20 mouse cellular contexts compared by ENCODE assay signal in genomic region chr4:9737691-9738090, GRCm38 (mm10).
A peak's percentile ranks its signal among the peaks of the same experiment; 100 is the strongest.
DNase-seq lines count a peak whose midpoint lies in the region; ATAC-seq and TF ChIP-seq lines count a peak whose summit lies in the region.
"Had no signal": no experiment of that assay in that cellular context is flagged by ENCODE, and none has a peak within 500 bp of the region (broad histone marks: within the 10 kb centered on the region; RNA-seq: fewer than 3 reads in every experiment).

No protein-coding gene starts in this region.

- H3K27me3 ChIP-seq in liver, adult 2 months (ENCODE audit: control insufficient read depth, insufficient read depth, low read length) = no peaks in the 10 kb centered on the region
- no peaks in the 10 kb centered on the region for H3K27me3 ChIP-seq in liver, embryonic 12.5 days (replicated peaks)
- H3K27me3 ChIP-seq in MEL (ENCODE audit: control insufficient read depth in 1 of 2, insufficient read depth in 2 of 2, low read length in 2 of 2) = no peaks in the 10 kb centered on the region
- H3K27me3 ChIP-seq: CH12.LX; embryonic facial prominence, embryonic 12.5 days; forebrain, embryonic 15.5 days; heart, embryonic 12.5 days had no signal

- no peak overlapping the region for H3K4me3 ChIP-seq in liver, adult 2 months (ENCODE audit: insufficient read depth, low read depth, low read length)
- H3K4me3 ChIP-seq in liver, embryonic 12.5 days = no peak overlapping the region
- H3K4me3 ChIP-seq in MEL (ENCODE audit: control insufficient read depth in 1 of 2, insufficient read depth in 1 of 2, low read depth in 2 of 2, low read length in 2 of 2) = no peak overlapping the region
- H3K4me3 ChIP-seq in layer of hippocampus, adult 2 months = no peak overlapping the region
- H3K4me3 ChIP-seq: embryonic facial prominence, embryonic 12.5 days; forebrain, embryonic 15.5 days; heart, adult 2 months; heart, embryonic 12.5 days; hindbrain, embryonic 10.5 days had no signal

- 81% methylated on average over 4 of the region's 4 CpGs for whole genome bisulfite sequencing in liver, adult 2 months
- 40% methylated on average over 4 of the region's 4 CpGs for WGBS in liver, embryonic 12.5 days (ENCODE audit: insufficient replicate concordance)

- no peaks in the 10 kb centered on the region for H3K79me2 ChIP-seq in liver, adult 2 months (ENCODE audit: control insufficient read depth, insufficient read depth, low read length)
- H3K79me2 ChIP-seq in MEL (ENCODE audit: control insufficient read depth, insufficient read depth, low read length, poor library complexity) = no peaks in the 10 kb centered on the region

- TF ChIP-seq CTCF in liver, adult 2 months (IDR thresholded peaks at IDR 0.05; ENCODE audit: low read depth, low read length) = no peak
- no peak for TF ChIP-seq CTCF in MEL (IDR thresholded peaks at IDR 0.05 in 2 of 3, conservative IDR thresholded peaks at IDR 0.05 in 1 of 3; ENCODE audit: control insufficient read depth in 1 of 3, insufficient read depth in 1 of 3, low read depth in 2 of 3, low read length in 3 of 3, poor library complexity in 1 of 3, severe bottlenecking in 1 of 3)
- TF ChIP-seq CTCF in layer of hippocampus, adult 2 months (conservative IDR thresholded peaks at IDR 0.05) = no peak

- peak; percentile 23 for DNase-seq in liver, adult 2 months (ENCODE audit: extremely low read depth, low read depth, low spot score)
- peak; percentile 61 for DNase-seq in MEL (ENCODE audit: low read depth, low spot score)
- no peak for DNase-seq in layer of hippocampus, adult 2 months (ENCODE audit: low spot score in 2 of 2)
- DNase-seq in thymus, postnatal 10 days (ENCODE audit: low spot score in 2 of 2) = no peak
- DNase-seq in retina, postnatal 1 day = no peak
- DNase-seq: adrenal gland, adult 2 months; adrenal gland, postnatal 25 days; cerebellum, adult 18-20 months; cerebellum, adult 9-11 months; embryo, embryonic 11 days; gastrocnemius, postnatal 10 days; heart, adult 2 months had no signal

- no peak for ATAC-seq in liver, embryonic 12.5 days
- ATAC-seq in megakaryocyte, adult 5-6 weeks (ENCODE audit: poor library complexity, severe bottlenecking) = peak; percentile 99
- ATAC-seq: forebrain, embryonic 15.5 days had no signal

- H3K4me2 ChIP-seq in liver, embryonic 12.5 days = no peak overlapping the region
- H3K4me2 ChIP-seq: embryonic facial prominence, embryonic 12.5 days; forebrain, embryonic 15.5 days; heart, embryonic 12.5 days; hindbrain, embryonic 14.5 days had no signal

- TF ChIP-seq RAD21 in MEL (IDR thresholded peaks at IDR 0.05; ENCODE audit: low read depth, low read length) = no peak

- no peak for TF ChIP-seq EP300 in MEL (IDR thresholded peaks at IDR 0.05; ENCODE audit: low read depth in 1 of 2, low read length in 2 of 2)

- no peak overlapping the region for H3K27ac ChIP-seq in liver, adult 2 months (replicated peaks; ENCODE audit: insufficient read depth, low read depth, low read length)
- H3K27ac ChIP-seq in liver, embryonic 12.5 days = no peak overlapping the region
- peak overlapping the region; percentile 14; the same call in 1 of the 2 replicates for H3K27ac ChIP-seq in MEL (ENCODE audit: control insufficient read depth, low read depth, low read length)
- H3K27ac ChIP-seq in layer of hippocampus, adult 2 months = no peak overlapping the region
- H3K27ac ChIP-seq: embryonic facial prominence, embryonic 12.5 days; forebrain, embryonic 15.5 days; heart, adult 2 months; hindbrain, embryonic 10.5 days; hindbrain, embryonic 14.5 days had no signal

- H3K4me1 ChIP-seq in liver, adult 2 months (ENCODE audit: control insufficient read depth, insufficient read depth, low read length) = no peaks in the 10 kb centered on the region
- H3K4me1 ChIP-seq in liver, embryonic 12.5 days = no peaks in the 10 kb centered on the region
- peaks cover 8 to 10% of the 10 kb centered on the region in 2 experiments; a peak in 3 of 4 replicates for H3K4me1 ChIP-seq in MEL (ENCODE audit: control insufficient read depth in 1 of 2, insufficient read depth in 2 of 2, low read length in 2 of 2)
- H3K4me1 ChIP-seq: embryonic facial prominence, embryonic 12.5 days; forebrain, embryonic 15.5 days; heart, embryonic 12.5 days; hindbrain, embryonic 10.5 days had no signal

- no peak for TF ChIP-seq POLR2A in liver, adult 2 months (IDR thresholded peaks at IDR 0.05; ENCODE audit: extremely low read depth, insufficient read depth, low read length)
- no peak for TF ChIP-seq POLR2A in MEL (IDR thresholded peaks at IDR 0.05; ENCODE audit: control insufficient read depth in 1 of 2, insufficient read depth in 1 of 2, low read depth in 1 of 2, low read length in 2 of 2, poor library complexity in 1 of 2)

- no peaks in the 10 kb centered on the region for H3K36me3 ChIP-seq in liver, adult 2 months (ENCODE audit: control insufficient read depth, insufficient read depth, low read length)
- H3K36me3 ChIP-seq in liver, embryonic 12.5 days = no peaks in the 10 kb centered on the region
- H3K36me3 ChIP-seq in MEL (ENCODE audit: control insufficient read depth in 1 of 2, insufficient read depth in 2 of 2, low read length in 2 of 2) = peaks cover 0 to 10% of the 10 kb centered on the region in 2 experiments; a peak in 2 of 4 replicates
- H3K36me3 ChIP-seq: embryonic facial prominence, embryonic 12.5 days; forebrain, embryonic 15.5 days; heart, embryonic 12.5 days; hindbrain, embryonic 10.5 days had no signal

- no peaks in the 10 kb centered on the region for H3K9me3 ChIP-seq in liver, embryonic 12.5 days (replicated peaks)
- no peaks in the 10 kb centered on the region for H3K9me3 ChIP-seq in MEL (replicated peaks; ENCODE audit: insufficient read depth, low read length)
- H3K9me3 ChIP-seq: embryonic facial prominence, embryonic 12.5 days; forebrain, embryonic 15.5 days; heart, embryonic 12.5 days; hindbrain, embryonic 10.5 days had no signal

- no peak overlapping the region for H3K9ac ChIP-seq in liver, adult 2 months (ENCODE audit: low read depth, low read length)
- no peak overlapping the region for H3K9ac ChIP-seq in liver, embryonic 12.5 days
- H3K9ac ChIP-seq in MEL (ENCODE audit: control insufficient read depth, low read depth, low read length, poor library complexity, severe bottlenecking) = no peak overlapping the region
- H3K9ac ChIP-seq: embryonic facial prominence, embryonic 12.5 days; forebrain, embryonic 15.5 days; heart, embryonic 12.5 days; hindbrain, embryonic 14.5 days had no signal

TF ChIP-seq in MEL, 35 proteins besides CTCF, POLR2A, EP300 and RAD21:
- no peak for TF ChIP-seq BHLHE40 (IDR thresholded peaks at IDR 0.05; ENCODE audit: borderline replicate concordance, low read depth, low read length)
- 0 out of 2 replicates have a peak, but pooled peaks have one; percentile 20 for TF ChIP-seq MAX (IDR thresholded peaks at IDR 0.05; ENCODE audit: low read length)
TF ChIP-seq in MEL: peak in this region for 1.

Comparison
In these comparisons a context has a peak if more than half of its experiments do, and no peak if none do; other contexts are left out.
1. DNase-seq: peak in liver, adult 2 months (single experiment) and MEL (single experiment); none in layer of hippocampus, adult 2 months (0 of 2), thymus, postnatal 10 days (0 of 2) and retina, postnatal 1 day (single experiment).